Mouse (Mus musculus) ES-Bruce4 (cell line): ENCODE measurements at regions not wholly inside any gene's neighbourhood (a gene's known extent, or its start where the extent isn't known, plus 50 kb on each side); places are given as distances from the start of the nearest gene placed in this dataset.

ENCODE experiments used
- CTCF ChIP-seq: IDR thresholded peaks from one replicate; pipeline ENCODE4 v1.8.1; 2011; ENCODE audit warnings: low read depth, low read length
- EP300 ChIP-seq: IDR thresholded peaks from 2 replicates; pipeline ENCODE4 v1.6.1; 2011; ENCODE audit warnings: low read depth, low read length; ENCODE audit not compliant: insufficient read depth

DNA sequence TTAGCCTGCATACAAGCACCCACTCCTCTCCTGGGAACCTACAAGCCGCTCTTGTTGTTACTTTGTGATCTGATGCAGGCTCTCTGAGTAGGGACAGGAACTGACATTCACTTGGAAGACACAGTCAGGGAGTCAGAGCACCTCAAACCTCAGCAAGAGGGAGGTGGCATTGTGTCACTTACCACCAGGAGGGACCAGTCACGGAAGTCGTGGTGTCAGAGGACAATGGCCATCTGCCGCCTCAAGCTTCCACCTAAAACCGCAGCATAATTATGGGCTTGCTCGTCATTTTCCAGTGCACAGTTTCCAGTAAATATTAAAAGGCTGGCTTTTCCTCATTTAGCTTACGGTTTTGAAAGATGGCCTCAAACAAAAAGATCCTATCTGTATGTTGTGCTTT, 78.1 kb upstream of the Mki67 start:
- TF ChIP-seq CTCF (no peak), EP300 (no peak)
